Mouse (Mus musculus): ENCODE results near the gene D11Wsu47e.

Gene D11Wsu47e

GRCm38 (mm10) chr11:113666648-113667047, 17.6 kb upstream of the D11Wsu47e start:
- DNase-seq (ENCODE audit: low spot score), result no peak

DNA sequence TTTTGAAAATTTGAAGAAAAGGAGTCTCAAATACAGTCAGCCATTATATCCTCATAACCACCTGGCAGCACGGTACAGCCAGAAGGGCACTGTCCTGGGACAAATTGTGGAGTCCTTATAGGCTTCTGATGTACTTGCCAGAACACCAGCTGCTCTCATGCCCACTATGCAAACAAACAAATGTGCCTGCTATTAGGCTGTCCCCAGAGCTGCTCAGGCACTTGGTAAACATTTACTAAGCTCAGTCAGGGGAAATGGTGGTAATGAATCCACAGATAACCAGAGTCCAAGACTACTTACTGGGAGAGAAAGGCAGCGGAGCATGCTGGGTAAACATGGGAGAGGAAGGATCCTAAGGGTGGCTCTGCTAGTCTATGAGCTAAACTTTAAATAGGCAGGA, 17.1 kb upstream of the D11Wsu47e start:
- DNase-seq (ENCODE audit: low spot score), result no peak

GRCm38 (mm10) chr11:113667704-113668103, 16.5 kb upstream of the D11Wsu47e start:
- DNase-seq (ENCODE audit: low spot score), result no peak

DNA sequence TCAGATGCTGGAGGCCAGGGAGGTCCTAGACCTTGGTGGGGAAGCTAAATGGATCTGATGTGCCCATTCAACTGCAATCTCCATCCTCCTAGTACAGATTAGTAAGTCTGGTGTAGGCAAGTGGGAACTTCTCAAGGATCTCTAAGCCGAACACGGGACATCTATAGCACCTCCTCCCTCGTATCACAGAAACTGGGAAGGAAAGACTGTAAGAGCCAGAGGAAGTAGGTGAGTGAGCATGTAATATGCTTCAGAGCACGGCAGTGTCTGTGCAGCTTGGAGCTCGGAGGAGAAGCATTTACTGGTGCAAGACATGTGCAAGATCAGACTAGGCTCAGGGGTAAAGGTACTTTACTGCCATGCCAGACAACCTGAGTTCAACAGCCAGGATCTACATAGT, 15.4 kb upstream of the D11Wsu47e start:
- DNase-seq (ENCODE audit: low spot score), result no peak

GRCm38 (mm10) chr11:113669711-113670110, 14.5 kb upstream of the D11Wsu47e start:
- no peak for DNase-seq (ENCODE audit: low spot score)

DNA sequence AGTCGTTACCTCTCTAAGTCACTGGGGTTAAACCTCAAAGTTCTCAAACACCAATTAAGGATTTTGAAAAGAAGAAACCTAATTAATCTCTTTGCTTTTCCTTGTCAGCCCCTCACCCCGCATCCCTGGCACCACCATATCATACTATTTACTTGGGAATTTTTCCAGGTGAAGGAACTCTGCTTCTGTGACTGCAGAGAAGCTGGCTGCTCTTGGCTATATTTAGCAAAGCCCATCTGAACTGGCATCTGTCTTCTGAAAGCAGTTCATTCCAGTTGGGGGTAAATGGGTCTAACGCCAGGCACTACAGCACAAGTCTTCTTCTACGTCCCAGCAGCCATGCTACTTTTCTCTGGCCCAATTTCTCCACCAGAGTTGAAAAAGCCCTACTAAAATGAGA, 10.6 kb upstream of the D11Wsu47e start:
- no peak for DNase-seq (ENCODE audit: low spot score)

- DNase-seq (ENCODE audit: low spot score), result no peak
These were observed 9.6 kb upstream of the D11Wsu47e start for GRCm38 (mm10) chr11:113674595-113674994.

- DNase-seq (ENCODE audit: low spot score), result no peak
These were observed 7.4 kb upstream of the D11Wsu47e start for GRCm38 (mm10) chr11:113676847-113677246.

DNA sequence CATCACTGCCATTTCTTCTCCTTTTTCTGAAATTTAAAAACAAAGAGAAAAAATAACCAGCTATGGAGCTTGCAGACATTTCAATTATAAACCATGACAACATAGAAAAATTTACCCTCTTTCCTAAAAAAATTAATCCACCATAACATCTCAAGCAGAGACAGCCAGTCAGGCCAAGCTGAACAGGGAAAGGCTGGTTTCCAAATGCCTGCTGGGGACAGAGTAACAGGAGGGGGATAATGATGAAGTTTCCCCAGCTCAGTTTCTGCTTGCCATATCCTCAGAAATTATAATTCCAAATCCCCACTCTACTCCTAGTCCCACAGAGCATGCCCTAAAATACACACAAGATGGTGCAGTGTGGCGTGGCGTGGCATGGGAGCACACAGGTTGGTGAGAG, 6.8 kb upstream of the D11Wsu47e start:
- no peak for DNase-seq (ENCODE audit: low spot score)

DNA sequence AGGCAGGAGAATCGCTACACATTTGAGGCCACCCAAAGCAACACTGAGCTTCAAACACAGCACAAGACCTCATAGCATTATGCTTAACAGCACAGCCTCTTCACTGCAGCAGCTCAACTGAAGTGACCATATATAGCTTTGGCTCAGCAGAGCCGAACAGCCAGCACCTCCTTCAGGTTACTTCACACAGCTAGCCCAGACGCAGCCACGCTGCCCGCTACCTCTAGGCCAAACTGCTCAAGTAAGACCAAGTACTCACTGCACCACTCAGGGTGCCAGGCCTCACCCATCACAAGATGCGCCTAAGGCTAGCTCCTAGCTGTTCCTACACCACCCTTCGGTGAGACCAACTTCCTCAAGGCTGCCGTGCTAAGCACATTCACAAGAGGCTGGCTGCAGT, 5.8 kb upstream of the D11Wsu47e start:
- no peak for DNase-seq (ENCODE audit: low spot score)

DNA sequence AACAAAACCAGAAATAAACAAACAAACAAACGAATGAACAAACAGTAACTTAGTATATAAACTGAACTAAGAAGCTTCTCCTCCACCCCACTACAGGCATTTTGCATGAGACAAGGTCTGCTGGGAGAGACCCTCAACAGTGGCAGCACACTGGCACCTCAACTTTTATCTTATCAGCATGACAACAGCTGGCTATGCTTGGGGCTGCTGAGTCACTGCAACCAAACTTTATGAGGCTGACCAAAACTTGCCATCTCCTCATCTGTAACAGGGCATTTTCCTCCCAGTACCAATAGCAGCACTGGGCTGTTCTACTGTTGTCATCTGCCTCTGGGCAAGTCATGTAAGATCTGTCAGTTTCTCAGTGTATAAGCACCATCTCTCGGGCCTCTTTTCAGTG, 3.3 kb upstream of the D11Wsu47e start:
- DNase-seq (ENCODE audit: low spot score), result peak; percentile 53

GRCm38 (mm10) chr11:113681979-113682378, 2.2 kb upstream of the D11Wsu47e start:
- DNase-seq (ENCODE audit: low spot score), result no peak

GRCm38 (mm10) chr11:113682897-113683626, 1.1 kb upstream of the D11Wsu47e start:
- DNase-seq (ENCODE audit: low spot score), result peak; percentile 33

DNA sequence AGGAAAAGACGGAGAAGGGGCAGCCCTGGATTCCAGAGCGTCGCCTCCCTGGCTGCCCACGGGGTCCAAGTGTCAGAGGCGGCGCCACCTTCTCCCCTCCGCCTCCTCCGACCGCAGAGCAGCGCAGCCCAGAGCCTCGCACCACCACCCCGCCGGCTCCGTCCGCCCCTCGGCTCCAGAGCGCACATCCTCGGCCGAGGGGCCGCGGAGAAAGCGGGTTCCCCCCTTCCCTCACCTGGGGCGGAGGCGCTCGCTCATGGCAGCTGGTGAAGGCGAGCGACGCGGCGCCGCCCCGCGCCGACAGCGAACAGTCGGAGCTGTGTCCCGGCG, 620 bp upstream of the D11Wsu47e start:
- no peak for DNase-seq (ENCODE audit: low spot score)

GRCm38 (mm10) chr11:113684707-113685426, 655 bp downstream of the D11Wsu47e start:
- DNase-seq (ENCODE audit: low spot score), result no peak

DNA sequence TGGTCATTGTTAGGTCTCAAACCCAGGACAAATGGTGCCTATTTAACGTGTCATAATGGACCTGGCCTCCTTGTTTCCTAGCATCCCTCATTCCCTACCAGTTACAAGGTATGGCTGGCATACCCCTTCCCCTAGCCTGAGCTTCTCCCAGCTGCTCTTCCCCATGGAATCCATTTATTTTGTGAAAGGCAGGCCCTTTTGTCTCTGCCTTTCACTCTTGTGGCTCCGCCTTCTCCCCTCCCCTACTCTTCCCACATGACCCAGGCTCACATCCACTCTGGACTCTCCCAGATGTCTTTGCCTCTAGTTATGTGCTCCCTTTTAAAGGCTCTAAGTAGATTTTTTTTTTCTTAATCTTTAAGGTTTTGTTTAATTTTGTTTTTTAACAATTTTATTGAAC, 2.8 kb downstream of the D11Wsu47e start:
- DNase-seq (ENCODE audit: low spot score), result no peak

DNA sequence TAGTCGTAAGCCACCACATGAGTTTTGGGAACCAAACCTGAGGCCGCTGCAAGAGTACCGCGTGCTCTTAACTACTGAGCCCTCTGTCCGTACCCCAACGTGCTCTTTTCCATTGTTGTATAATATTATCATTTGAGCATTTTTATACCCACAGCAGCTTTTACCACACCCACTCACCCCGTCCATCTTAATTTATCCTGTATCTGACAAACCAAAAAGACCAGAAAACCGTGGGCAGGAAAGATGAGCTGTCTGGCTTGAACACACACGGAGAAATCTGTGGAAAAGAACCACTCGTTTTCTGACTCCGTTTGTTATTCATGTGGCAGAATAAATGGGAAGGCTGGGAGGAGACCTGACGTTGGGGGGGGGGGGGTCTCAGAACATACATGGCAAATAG, 6.3 kb downstream of the D11Wsu47e start:
- no peak for DNase-seq (ENCODE audit: low spot score)

- DNase-seq (ENCODE audit: low spot score), result no peak
These were observed 7.1 kb downstream of the D11Wsu47e start for GRCm38 (mm10) chr11:113691318-113691717.

GRCm38 (mm10) chr11:113691851-113692250, 7.6 kb downstream of the D11Wsu47e start:
- no peak for DNase-seq (ENCODE audit: low spot score)

DNA sequence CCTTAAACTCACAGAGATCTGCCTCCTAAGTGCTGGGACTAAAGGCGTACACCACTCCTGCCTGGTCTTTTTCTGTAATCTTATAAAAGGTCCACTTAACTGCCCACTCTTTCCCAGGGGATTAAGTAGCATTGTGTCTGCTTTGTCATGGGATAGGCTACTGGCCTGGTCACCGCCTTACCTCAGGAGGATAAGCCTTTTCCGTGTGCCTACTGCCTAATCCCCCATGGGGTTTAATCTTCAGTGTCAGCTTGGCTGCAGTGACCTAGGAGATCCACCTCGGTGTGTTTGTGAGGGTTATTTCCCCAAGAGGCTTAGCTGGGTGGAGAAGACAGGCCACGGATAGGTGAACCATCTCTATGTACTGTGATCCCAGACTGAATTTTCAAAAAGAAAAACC, 13.4 kb downstream of the D11Wsu47e start:
- DNase-seq (ENCODE audit: low spot score), result no peak

- no peak for DNase-seq (ENCODE audit: low spot score)
These were observed 13.9 kb downstream of the D11Wsu47e start for GRCm38 (mm10) chr11:113698013-113698545.

- no peak for DNase-seq (ENCODE audit: low spot score)
These were observed 15.4 kb downstream of the D11Wsu47e start for GRCm38 (mm10) chr11:113699643-113700042.

DNA sequence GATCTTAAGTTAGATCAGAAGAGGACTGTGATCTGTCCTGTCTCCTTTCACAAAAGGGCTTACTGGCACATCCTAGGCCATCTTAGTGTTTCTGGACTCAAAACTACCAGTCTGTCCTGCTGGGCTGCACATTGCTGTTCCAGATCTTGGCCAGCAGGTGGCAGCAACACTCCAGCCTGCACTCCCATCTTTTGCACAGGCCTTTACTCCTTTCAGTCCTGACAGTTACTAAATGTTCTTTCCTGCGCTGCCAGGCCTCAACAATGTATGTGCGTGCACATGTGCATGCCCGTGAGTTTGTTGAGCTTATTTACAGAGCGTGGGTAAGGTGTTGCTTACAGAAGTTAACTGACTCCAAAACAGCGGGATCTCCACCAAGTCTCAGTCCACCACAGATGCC, 19.5 kb downstream of the D11Wsu47e start:
- DNase-seq (ENCODE audit: low spot score), result peak; percentile 59
